Mouse (Mus musculus): ENCODE data around the gene Slc5a11.

GRCm38 (mm10) chr7:123285896-123286295 is 71.3 kb downstream of the Slc5a11 start:
- no peak for TF ChIP-seq EP300 (optimal IDR thresholded peaks at IDR 0.05)
- no peak for TF ChIP-seq CTCF (IDR thresholded peaks at IDR 0.05; ENCODE audit: low read depth)

Measured in stomach, postnatal 0 days (tissue).